Mouse (Mus musculus) heart, adult 2 months (tissue): ENCODE measurements around the gene Fam213b. TPM values are rescaled to one million over a fixed set of nuclear protein-coding genes. Genes with fewer than 3 reads are reported as not detected.

ENCODE experiments used
- DNase-seq, 2 experiments: peaks; one replicate each; pipeline ENCODE4 v3.0.0; 2021
- H3K27ac ChIP-seq: fragments of 200-600 bp; 2 replicates; pipeline ENCODE4 v1.8.1; 2022
- H3K27me3 ChIP-seq: fragments of 200-500 bp; 2 replicates; pipeline ENCODE4 v1.6.1; 2012; ENCODE audit warnings: mild to moderate bottlenecking, low read length, inconsistent platforms, mixed read lengths; ENCODE audit not compliant: control insufficient read depth, insufficient read depth
- H3K36me3 ChIP-seq: fragments of 200-500 bp; 2 replicates; pipeline ENCODE4 v1.6.1; 2012; ENCODE audit warnings: low read length, inconsistent platforms; ENCODE audit not compliant: control insufficient read depth, insufficient read depth
- H3K4me1 ChIP-seq: fragments of 200-500 bp; 2 replicates; pipeline ENCODE4 v1.6.1; 2011; ENCODE audit warnings: low read length; ENCODE audit not compliant: control insufficient read depth, insufficient read depth
- H3K4me3 ChIP-seq: fragments of 200-600 bp; 2 replicates; pipeline ENCODE4 v1.8.1; 2022
- H3K79me2 ChIP-seq: fragments of 200-500 bp; replicated peaks from 2 replicates; pipeline ENCODE4 v1.6.1; 2012; ENCODE audit warnings: mild to moderate bottlenecking, inconsistent platforms, low read length, moderate library complexity, mixed read lengths; ENCODE audit not compliant: control insufficient read depth, insufficient read depth
- H3K9ac ChIP-seq: fragments of 200-500 bp; 2 replicates; pipeline ENCODE4 v1.6.1; 2012; ENCODE audit warnings: low read depth, mild to moderate bottlenecking, control low read depth, inconsistent platforms, low read length, mixed read lengths
- CTCF ChIP-seq: fragments of 200-600 bp; IDR thresholded peaks from 2 replicates; pipeline ENCODE4 v1.8.1; 2022; ENCODE audit warnings: antibody characterized with exemption, mild to moderate bottlenecking, moderate library complexity
- EP300 ChIP-seq: fragments of 200-500 bp; IDR thresholded peaks from 2 replicates; pipeline ENCODE4 v1.6.1; 2011; ENCODE audit warnings: low read depth, low read length, control low read depth; ENCODE audit not compliant: insufficient read depth
- POLR2A ChIP-seq: fragments of 200-500 bp; IDR thresholded peaks from 2 replicates; pipeline ENCODE4 v1.6.1; 2011; ENCODE audit warnings: mild to moderate bottlenecking, low read depth, low read length, control low read depth; ENCODE audit not compliant: insufficient read depth
- WGBS: fragments of 180-500 bp; shearing (Covaris S2); methylation state at CpG from one replicate; pipeline ENCODE4 v1.1.7; 2018; 5-methylcytosine and 5-hydroxymethylcytosine counted together
- intact Hi-C: fragments of 180-260 bp; cut with DNase I; formaldehyde crosslinking; loops from one replicate; pipeline ENCODE4 v1.15.1; 2025
- polyA plus RNA-seq: library from polyadenylated mRNA; depleted of rRNA; stranded (reverse); fragments of >200 nt; gene quantifications from 2 replicates; pipeline ENCODE4 v1.2.3, GENCODE M21; 2012
- total RNA-seq, 2 experiments: library from RNA; stranded (reverse); gene quantifications; 2 replicates each; pipeline ENCODE4 v1.2.3; 2021

Fam213b gene
- total and polyA plus RNA-seq, 3 experiments, result 77.1 to 95.9 (median 77.3) TPM

DNA sequence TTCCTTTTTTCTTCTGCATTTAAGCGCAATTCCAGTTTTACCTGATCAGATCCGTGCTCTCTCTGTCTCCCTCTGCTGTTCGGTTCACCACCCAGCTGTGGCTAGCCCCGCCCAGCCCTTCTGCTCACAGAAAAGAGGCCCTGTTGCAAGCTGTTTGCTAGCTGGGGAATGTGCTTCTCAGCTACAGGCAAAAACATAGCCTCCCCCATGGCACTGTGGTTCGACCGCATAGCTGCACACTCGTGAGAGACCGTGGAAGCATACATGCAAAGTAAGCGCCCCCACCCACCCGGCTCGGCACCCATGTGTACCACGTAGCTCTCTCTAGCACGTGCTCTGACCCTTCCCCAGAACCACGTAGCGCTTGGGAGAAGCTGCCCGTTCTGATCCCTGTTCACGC is 8.9 kb upstream of the Fam213b start:
- 41% methylated on average over 17 of the region's 17 CpGs for WGBS
- no peaks in the 10 kb centered on the region for H3K36me3 ChIP-seq
- H3K79me2 ChIP-seq, result no peaks in the 10 kb centered on the region
- H3K4me3 ChIP-seq, result no peak overlapping the region
- no peak overlapping the region for H3K27ac ChIP-seq
- no peak overlapping the region for H3K9ac ChIP-seq
- peak; percentile 59 to 72 for DNase-seq
- TF ChIP-seq EP300 (0 out of 2 replicates have a peak, but pooled peaks have one; percentile 22), POLR2A (no peak), CTCF (peak; percentile 91)
- 0 out of 2 replicates have a peak, but pooled peaks cover 2% of the 10 kb centered on the region for H3K27me3 ChIP-seq
- intact Hi-C loops, result loop anchor here (1.0 kb wide), 1 partner anchor 31 kb away; no protein-coding TSS in a partner anchor
- no peaks in the 10 kb centered on the region for H3K4me1 ChIP-seq

DNA sequence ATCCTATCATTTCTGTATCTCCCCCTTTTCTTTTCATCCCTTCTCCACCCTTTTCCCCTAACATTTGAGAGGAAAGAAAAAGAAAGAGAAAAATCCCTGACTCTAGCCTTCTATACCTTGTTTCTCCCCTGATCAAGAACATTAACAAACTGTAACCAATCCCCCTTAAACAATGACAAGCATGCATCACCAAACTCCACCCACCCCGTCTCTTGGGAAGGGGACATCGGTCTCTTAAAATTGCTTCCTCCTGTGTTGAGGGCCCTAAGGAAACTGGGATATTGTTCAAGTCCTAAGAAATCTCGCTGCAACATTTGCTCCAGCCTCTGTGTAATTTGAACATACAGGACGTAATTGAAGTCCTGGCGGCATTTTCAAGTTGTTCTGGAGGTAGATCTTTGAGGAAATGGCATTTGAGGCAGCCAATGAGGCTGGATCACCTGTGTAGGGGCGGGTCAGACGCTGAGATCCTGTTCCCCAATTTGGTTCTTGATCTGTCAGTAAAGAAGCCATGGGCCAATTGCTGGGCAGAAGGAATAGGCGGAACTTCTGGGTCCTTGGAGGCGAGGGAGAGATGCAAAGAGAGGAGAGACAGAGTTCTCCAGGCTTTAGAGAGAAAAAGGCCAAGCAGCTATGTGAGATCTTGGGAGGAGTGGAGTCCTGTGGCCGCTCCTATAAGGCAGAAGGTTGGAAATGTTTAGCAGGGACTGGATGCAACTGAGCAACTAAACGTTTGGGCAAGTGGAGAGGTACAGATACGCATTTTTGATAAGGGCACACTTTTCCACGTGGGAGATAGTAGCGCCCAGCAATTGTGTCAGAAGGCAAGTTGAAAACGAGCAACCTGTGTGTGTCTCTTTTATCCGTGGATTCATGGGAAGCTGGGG is 5.5 kb upstream of the Fam213b start:
- no peaks in the 10 kb centered on the region for H3K4me1 ChIP-seq
- no peaks in the 10 kb centered on the region for H3K79me2 ChIP-seq
- H3K27me3 ChIP-seq, result 0 out of 2 replicates have a peak, but pooled peaks cover 2% of the 10 kb centered on the region
- H3K4me3 ChIP-seq, result no peak overlapping the region
- WGBS, result 4% methylated on average over 16 of the region's 16 CpGs
- intact Hi-C loops, result no loop called here
- no peaks in the 10 kb centered on the region for H3K36me3 ChIP-seq
- TF ChIP-seq CTCF, result no peak
- no peak for TF ChIP-seq EP300
- TF ChIP-seq POLR2A, result no peak
- peak; percentile 66 to 81 for DNase-seq
- H3K27ac ChIP-seq, result no peak overlapping the region
- no peak overlapping the region for H3K9ac ChIP-seq

DNA sequence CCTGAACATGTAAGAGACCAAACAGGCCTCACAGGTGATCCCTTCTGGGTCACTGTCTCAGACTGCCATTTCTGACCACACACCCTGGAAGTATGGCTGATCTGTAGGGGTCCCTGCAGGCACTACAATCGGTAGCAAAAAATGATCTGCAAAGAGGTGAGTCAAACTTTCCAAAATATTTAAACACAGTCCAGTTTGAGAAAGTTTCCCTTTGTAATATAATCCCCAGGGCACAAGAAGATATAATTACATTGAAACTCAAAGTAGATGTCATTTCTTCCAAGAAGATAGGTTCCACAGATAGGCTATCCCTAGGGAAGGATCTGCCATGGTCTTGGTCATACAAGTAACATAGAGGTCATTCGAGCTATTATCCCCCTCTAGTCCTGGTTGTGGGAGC is 3.4 kb upstream of the Fam213b start:
- intact Hi-C loops, result no loop called here
- 71% methylated on average over 2 of the region's 2 CpGs for WGBS
- no peaks in the 10 kb centered on the region for H3K36me3 ChIP-seq
- H3K4me3 ChIP-seq, result no peak overlapping the region
- H3K79me2 ChIP-seq, result no peaks in the 10 kb centered on the region
- no peak overlapping the region for H3K9ac ChIP-seq
- H3K27ac ChIP-seq, result no peak overlapping the region
- H3K27me3 ChIP-seq, result 0 out of 2 replicates have a peak, but pooled peaks cover 2% of the 10 kb centered on the region
- DNase-seq, result no peak
- TF ChIP-seq POLR2A, result no peak
- no peak for TF ChIP-seq CTCF
- no peak for TF ChIP-seq EP300
- peaks cover 2% of the 10 kb centered on the region for H3K4me1 ChIP-seq

DNA sequence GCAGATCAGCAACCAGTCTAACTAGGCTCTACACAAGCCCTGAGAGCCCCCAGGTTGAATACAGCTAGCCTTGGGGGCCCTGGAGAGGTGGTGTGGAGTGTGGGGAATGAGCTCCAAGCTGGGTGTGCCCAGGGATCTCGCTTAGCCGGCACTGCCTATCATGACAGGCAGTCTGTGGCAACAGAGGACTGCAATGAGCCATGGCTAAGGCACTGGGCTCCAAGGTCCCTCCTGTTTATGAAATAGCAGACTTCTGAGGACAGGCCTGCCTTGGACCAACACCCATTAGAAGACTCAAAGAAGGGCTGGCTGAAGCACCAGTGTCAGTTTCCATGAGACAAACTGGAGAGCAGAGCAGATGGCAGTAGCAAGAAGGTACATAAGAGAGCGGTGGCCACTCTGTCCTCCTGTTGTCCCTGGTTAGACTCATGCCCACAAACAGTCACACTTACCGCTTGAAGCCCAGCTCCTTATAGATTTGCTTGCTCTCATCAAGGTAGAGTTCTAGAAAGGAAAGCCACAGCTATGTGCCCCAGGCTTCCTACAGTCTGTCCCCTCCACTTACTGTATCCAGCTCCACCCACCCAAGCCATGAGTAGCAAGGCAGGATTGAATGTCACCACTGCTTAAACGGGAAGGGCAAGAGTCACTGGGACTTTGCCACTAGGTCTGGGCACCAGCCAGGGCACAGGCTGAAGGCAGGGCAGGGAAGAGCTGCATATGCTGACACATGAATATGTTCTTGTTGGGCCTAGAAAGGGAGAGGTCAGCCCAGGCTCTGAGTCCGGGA is 1.1 kb downstream of the Fam213b start:
- Histone ChIP-seq H3K27ac (peak overlapping the region; percentile 68), H3K36me3 (no peaks in the 10 kb centered on the region), H3K9ac (peak overlapping the region; percentile 87), H3K4me3 (peak overlapping the region; percentile 55), H3K4me1 (peaks cover 2% of the 10 kb centered on the region), H3K27me3 (no peaks in the 10 kb centered on the region), H3K79me2 (no peaks in the 10 kb centered on the region)
- intact Hi-C loops, result no loop called here
- DNase-seq, result peak; percentile 41 to 43
- WGBS, result 50% methylated on average over 6 of the region's 6 CpGs
- TF ChIP-seq EP300, result no peak
- no peak for TF ChIP-seq CTCF
- TF ChIP-seq POLR2A, result peak; percentile 26; the same call in 1 of the 2 replicates

- WGBS, result 86% methylated on average over 5 of the region's 5 CpGs
- no peak for DNase-seq
- Histone ChIP-seq H3K36me3 (no peaks in the 10 kb centered on the region), H3K9ac (no peak overlapping the region), H3K27me3 (no peaks in the 10 kb centered on the region), H3K79me2 (no peaks in the 10 kb centered on the region), H3K27ac (no peak overlapping the region), H3K4me1 (peaks cover 2% of the 10 kb centered on the region), H3K4me3 (no peak overlapping the region)
- TF ChIP-seq POLR2A, result no peak
- no peak for TF ChIP-seq CTCF
- TF ChIP-seq EP300, result no peak
- intact Hi-C loops, result no loop called here
Measured at GRCm38 (mm10) chr4:154895549-154895948, 3.4 kb downstream of the Fam213b start.
